Mouse (Mus musculus) olfactory bulb, adult 2 months (tissue): ENCODE results near the gene Lmnb2.

Source experiments
- CTCF ChIP-seq: fragments of 200-500 bp; IDR thresholded peaks from 2 replicates; pipeline ENCODE4 v1.5.1; 2012; ENCODE audit warnings: low read depth, mild to moderate bottlenecking, low read length, moderate library complexity; ENCODE audit not compliant: insufficient read depth
- POLR2A ChIP-seq: fragments of 200-500 bp; IDR thresholded peaks from 2 replicates; pipeline ENCODE4 v1.6.1; 2012; ENCODE audit warnings: mild to moderate bottlenecking, low read depth, low read length, moderate library complexity; ENCODE audit not compliant: insufficient read depth

- TF ChIP-seq CTCF (no peak), POLR2A (no peak)
Measured at GRCm38 (mm10) chr10:80935698-80936097, 17.7 kb upstream of the Lmnb2 start.
